Mouse (Mus musculus) olfactory bulb, adult 2 months (tissue): ENCODE results near the gene Camkv.

Source experiments
- CTCF ChIP-seq: fragments of 200-500 bp; IDR thresholded peaks from 2 replicates; pipeline ENCODE4 v1.5.1; 2012; ENCODE audit warnings: low read depth, mild to moderate bottlenecking, low read length, moderate library complexity; ENCODE audit not compliant: insufficient read depth
- POLR2A ChIP-seq: fragments of 200-500 bp; IDR thresholded peaks from 2 replicates; pipeline ENCODE4 v1.6.1; 2012; ENCODE audit warnings: mild to moderate bottlenecking, low read depth, low read length, moderate library complexity; ENCODE audit not compliant: insufficient read depth

- TF ChIP-seq CTCF (no peak), POLR2A (no peak)
Measured at GRCm38 (mm10) chr9:107891023-107891422, 44.5 kb upstream of the Camkv start.
